Mouse (Mus musculus) kidney, adult 8-10 months (tissue): ENCODE measurements around the gene Zfp563.

Source experiments
- DNase-seq, 2 experiments: peaks; one replicate each; pipeline ENCODE4 v3.0.0; 2022

Zfp563 gene

GRCm38 (mm10) chr17:33089220-33089949, at the start of gene Zfp563:
Gene Zfp563, plus strand, starts transcription at chr17:33089310.
- DNase-seq, result peak; percentile 97

- no peak for DNase-seq
Observed at GRCm38 (mm10) chr17:33058791-33059190, 30.3 kb upstream of the Zfp563 start.

- no peak for DNase-seq
Observed at GRCm38 (mm10) chr17:33063001-33063400, 26.1 kb upstream of the Zfp563 start.

DNA sequence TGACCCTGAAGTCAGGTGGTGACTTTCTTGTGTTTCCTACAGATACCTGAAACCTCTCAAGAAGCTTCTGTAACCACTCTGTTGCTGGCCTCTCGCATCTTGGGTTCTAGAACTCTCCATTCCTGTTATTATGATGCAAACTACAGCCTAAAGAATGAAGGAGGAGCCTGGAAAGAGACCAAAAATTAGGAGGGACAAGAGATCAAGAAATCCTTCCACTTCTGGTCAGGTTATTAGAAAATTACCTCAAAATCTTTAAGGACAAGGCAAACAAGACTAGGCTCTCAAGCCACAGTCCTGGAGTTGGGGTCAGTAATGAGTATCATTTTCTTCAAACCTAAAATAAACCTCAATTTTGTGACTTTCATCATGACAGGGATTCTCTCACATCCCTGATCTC, 21.2 kb upstream of the Zfp563 start, which contains the start of gene 4921501E09Rik:
Gene 4921501E09Rik (minus strand): TSS at position 101 of the 400 bp plus-strand sequence.
- DNase-seq, result no peak

- DNase-seq, result no peak
Observed at GRCm38 (mm10) chr17:33091630-33092029, 2.5 kb downstream of the Zfp563 start.

- peak; percentile 87 to 92 for DNase-seq
Observed at GRCm38 (mm10) chr17:33092391-33093193, 3.5 kb downstream of the Zfp563 start.

GRCm38 (mm10) chr17:33097396-33097795, 8.3 kb downstream of the Zfp563 start:
- no peak for DNase-seq

- peak in 1 of 2 experiments; percentile 3 for DNase-seq
Observed at GRCm38 (mm10) chr17:33124546-33124945, 35.4 kb downstream of the Zfp563 start.

- no peak for DNase-seq
Observed at GRCm38 (mm10) chr17:33126257-33126656, 37.1 kb downstream of the Zfp563 start.

GRCm38 (mm10) chr17:33139261-33139820, 50.2 kb downstream of the Zfp563 start, which contains the start of gene Morc2b:
Gene Morc2b, minus strand, starts transcription at chr17:33139683.
- no peak for DNase-seq
